Mouse (Mus musculus) megakaryocyte, embryonic 14.5 days (primary cell): ENCODE results near the gene Ep300.

Experiments used
- FLI1 ChIP-seq: IDR thresholded peaks from 2 replicates; pipeline ENCODE4 v1.6.1; 2012; ENCODE audit warnings: low read length, inconsistent platforms, mixed read lengths
- GATA1 ChIP-seq: IDR thresholded peaks from 3 replicates; pipeline ENCODE4 v1.6.1; 2012; ENCODE audit warnings: mixed read lengths, low read length, inconsistent platforms, borderline replicate concordance

- TF ChIP-seq GATA1 (no peak), FLI1 (no peak)
These were observed 2.5 kb downstream of the Ep300 start for GRCm38 (mm10) chr15:81587686-81588085.
